Mouse (Mus musculus) stomach, embryonic 14.5 days (tissue): Measurements from ENCODE around the gene G430095P16Rik. TPM values are rescaled to one million over a fixed set of nuclear protein-coding genes. Genes with fewer than 3 reads are reported as not detected.

Source experiments
- ATAC-seq: fragments of 200-750 bp; cut with Nextera tagmentation; 2 replicates; pipeline ENCODE4 v1.8.0; 2017; ENCODE audit warnings: low read depth, moderate TSS enrichment; ENCODE audit not compliant: insufficient number of reproducible peaks, insufficient read depth, low FRiP score
- H3K27ac ChIP-seq: fragments of 300-500 bp; sonication (generic); 2 replicates; pipeline ENCODE4 v1.5.1; 2014; ENCODE audit warnings: mild to moderate bottlenecking, low read length, moderate library complexity, mixed read lengths
- H3K27me3 ChIP-seq: fragments of 300-500 bp; sonication (generic); 2 replicates; pipeline ENCODE4 v1.6.1; 2014; ENCODE audit warnings: low read length, control low read depth, mixed read lengths; ENCODE audit not compliant: control insufficient read depth, insufficient read depth
- H3K36me3 ChIP-seq: fragments of 300-500 bp; sonication (generic); 2 replicates; pipeline ENCODE4 v1.6.1; 2014; ENCODE audit warnings: mild to moderate bottlenecking, control low read depth, low read length, moderate library complexity, mixed read lengths; ENCODE audit not compliant: control insufficient read depth, insufficient read depth
- H3K4me1 ChIP-seq: fragments of 300-500 bp; sonication (generic); 2 replicates; pipeline ENCODE4 v1.6.1; 2014; ENCODE audit warnings: low read length, control low read depth, mixed read lengths; ENCODE audit not compliant: control insufficient read depth, insufficient read depth
- H3K4me2 ChIP-seq: fragments of 300-500 bp; sonication (generic); replicated peaks from 2 replicates; pipeline ENCODE4 v1.6.1; 2014; ENCODE audit warnings: low read depth, low read length, control low read depth
- H3K4me3 ChIP-seq: fragments of 300-500 bp; sonication (generic); 2 replicates; pipeline ENCODE4 v1.5.1; 2014; ENCODE audit warnings: low read depth, low read length, control low read depth
- H3K9ac ChIP-seq: fragments of 300-500 bp; sonication (generic); replicated peaks from 2 replicates; pipeline ENCODE4 v1.6.1; 2014; ENCODE audit warnings: low read depth, mild to moderate bottlenecking, control low read depth, low read length, moderate library complexity, mixed read lengths
- H3K9me3 ChIP-seq: fragments of 300-500 bp; sonication (generic); 2 replicates; pipeline ENCODE4 v1.6.1; 2016; ENCODE audit warnings: low read depth, low read length, control low read depth; ENCODE audit not compliant: control insufficient read depth
- WGBS: fragments of 180-500 bp; shearing (Covaris S2); extraction: QIAGEN DNeasy Blood & Tissue Kit; methylation state at CpG from one replicate; pipeline ENCODE4 v1.1.7; 2014; 5-methylcytosine and 5-hydroxymethylcytosine counted together
- polyA plus RNA-seq: library from polyadenylated mRNA; unstranded; fragments of >200 nt; fragmentation: Nextera tagmentation; extraction: Ambion mirVana; gene quantifications from 2 replicates; pipeline ENCODE4 v1.2.1, GENCODE M21; 2014

G430095P16Rik gene
- polyA plus RNA-seq, 1 experiment from 2014 or later = 5.0 TPM

GRCm38 (mm10) chr8:84775621-84776113 is 52.9 kb downstream of the G430095P16Rik start:
- Histone ChIP-seq H3K9ac (no peak overlapping the region), H3K36me3 (no peaks in the 10 kb centered on the region), H3K4me3 (no peak overlapping the region), H3K27me3 (peaks cover 46% of the 10 kb centered on the region), H3K4me2 (peak overlapping the region; percentile 34), H3K4me1 (peaks cover 40% of the 10 kb centered on the region), H3K9me3 (no peaks in the 10 kb centered on the region), H3K27ac (peak overlapping the region; percentile 89; the same call in 1 of the 2 replicates)
- WGBS = 25% methylated on average over 7 of the region's 7 CpGs
- no peak for ATAC-seq

Other genes starting within 250 kb of the G430095P16Rik start
- gene Ier2, start 60.2 kb upstream of the G430095P16Rik start, polyA plus RNA-seq = 73.1 and 83.4 TPM in 2 replicates
- gene Trmt1, start 36.7 kb upstream of the G430095P16Rik start, polyA plus RNA-seq = 64.6 and 65.7 TPM in 2 replicates
- gene Nacc1, start 35.1 kb upstream of the G430095P16Rik start, polyA plus RNA-seq = 25.1 and 25.7 TPM in 2 replicates
- gene Lyl1, start 21.6 kb upstream of the G430095P16Rik start, polyA plus RNA-seq = 4.6 and 5.0 TPM in 2 replicates
- 37.8 and 40.5 TPM in 2 replicates for gene Nfix, start 77.3 kb downstream of the G430095P16Rik start, polyA plus RNA-seq
- 7.1 and 7.6 TPM in 2 replicates for gene Dand5, start 99.8 kb downstream of the G430095P16Rik start, polyA plus RNA-seq
- 49.5 and 50.5 TPM in 2 replicates for gene Gadd45gip1, start 108.5 kb downstream of the G430095P16Rik start, polyA plus RNA-seq
- 119 and 125 TPM in 2 replicates for gene Rad23a, start 117.7 kb downstream of the G430095P16Rik start, polyA plus RNA-seq
- 669 and 791 TPM in 2 replicates for gene Calr, start 123.9 kb downstream of the G430095P16Rik start, polyA plus RNA-seq
- gene Farsa, start 134.0 kb downstream of the G430095P16Rik start, polyA plus RNA-seq = 83.7 and 88.9 TPM in 2 replicates
- 65.4 and 77.8 TPM in 2 replicates for gene Syce2, start 149.1 kb downstream of the G430095P16Rik start, polyA plus RNA-seq
- gene Gcdh, start 170.9 kb downstream of the G430095P16Rik start, polyA plus RNA-seq = 29.3 and 30.8 TPM in 2 replicates
- gene Klf1, start 178.9 kb downstream of the G430095P16Rik start, polyA plus RNA-seq = 2.3 and 2.4 TPM in 2 replicates
- 14.7 and 17.9 TPM in 2 replicates for gene Dnase2a, start 185.6 kb downstream of the G430095P16Rik start, polyA plus RNA-seq
- gene Mast1, start 214.4 kb downstream of the G430095P16Rik start, polyA plus RNA-seq = 2.2 and 3.2 TPM in 2 replicates
- 0.20 TPM in 1 of 2 replicates, not detected in the other for gene Rtbdn, start 224.0 kb downstream of the G430095P16Rik start, polyA plus RNA-seq
- not detected in 2 replicates for gene Gm49661, start 246.4 kb downstream of the G430095P16Rik start, polyA plus RNA-seq
- 799 and 888 TPM in 2 replicates for gene Prdx2, start 246.6 kb downstream of the G430095P16Rik start, polyA plus RNA-seq
- 114 and 125 TPM in 2 replicates for gene Rnaseh2a, start 246.8 kb downstream of the G430095P16Rik start, polyA plus RNA-seq